Mouse (Mus musculus) C2C12 (cell line): ENCODE results near the gene Tmsb15b1. TPM values are rescaled to one million over a fixed set of nuclear protein-coding genes. Genes with fewer than 3 reads are reported as not detected.

Source experiments
- H3K27me3 ChIP-seq: one replicate; pipeline ENCODE4 v1.6.1; 2011; ENCODE audit not compliant: control insufficient read depth, insufficient read depth, insufficient read length
- H3K36me3 ChIP-seq: one replicate; pipeline ENCODE4 v1.6.1; 2011; ENCODE audit not compliant: control insufficient read depth, insufficient read depth
- H3K4me3 ChIP-seq: one replicate; pipeline ENCODE4 v1.5.1; 2011; ENCODE audit warnings: mild to moderate bottlenecking, control low read depth; ENCODE audit not compliant: poor library complexity, insufficient read depth, severe bottlenecking
- H3K79me2 ChIP-seq: one replicate; pipeline ENCODE4 v1.6.1; 2011; ENCODE audit not compliant: control insufficient read depth, insufficient read depth
- H3K79me3 ChIP-seq: one replicate; pipeline ENCODE4 v1.6.1; 2011; ENCODE audit warnings: low read depth, control low read depth
- H3ac ChIP-seq: one replicate; pipeline ENCODE3; 2011; ENCODE audit warnings: low read depth; ENCODE audit not compliant: control insufficient read depth, insufficient read length
- CEBPB ChIP-seq: IDR thresholded peaks from one replicate; pipeline ENCODE4 v1.6.1; 2011; ENCODE audit warnings: low read depth, mild to moderate bottlenecking, control low read depth, moderate library complexity
- CTCF ChIP-seq: IDR thresholded peaks from one replicate; pipeline ENCODE4 v1.5.1; 2011; ENCODE audit not compliant: control insufficient read depth, insufficient read depth, insufficient read length
- FOSL1 ChIP-seq: IDR thresholded peaks from one replicate; pipeline ENCODE4 v1.8.0; 2011; ENCODE audit warnings: mild to moderate bottlenecking, low read length; ENCODE audit not compliant: poor library complexity, insufficient read depth, severe bottlenecking
- MAX ChIP-seq: IDR thresholded peaks from one replicate; pipeline ENCODE4 v1.6.1; 2011; ENCODE audit warnings: mild to moderate bottlenecking, control low read depth
- MYOD1 ChIP-seq: IDR thresholded peaks from one replicate; pipeline ENCODE4 v1.6.1; 2011; ENCODE audit warnings: low read depth; ENCODE audit not compliant: control insufficient read depth, insufficient read length
- MYOG ChIP-seq: IDR thresholded peaks from one replicate; pipeline ENCODE4 v1.6.1; 2011; ENCODE audit not compliant: control insufficient read depth, insufficient read length; ENCODE audit errors: extremely low read depth
- USF1 ChIP-seq: IDR thresholded peaks from one replicate; pipeline ENCODE4 v1.6.1; 2011; ENCODE audit warnings: low read depth, mild to moderate bottlenecking, control low read depth, moderate library complexity
- polyA plus RNA-seq: library from polyadenylated mRNA; unstranded; fragments of >200 nt; fragmentation: generic; extraction: Trizol; gene quantifications from one replicate; pipeline ENCODE4 v1.2.1, GENCODE M21; 2012; ENCODE audit warnings: missing spikeins

Tmsb15b1 gene
- polyA plus RNA-seq, 1 experiment, result not detected

DNA sequence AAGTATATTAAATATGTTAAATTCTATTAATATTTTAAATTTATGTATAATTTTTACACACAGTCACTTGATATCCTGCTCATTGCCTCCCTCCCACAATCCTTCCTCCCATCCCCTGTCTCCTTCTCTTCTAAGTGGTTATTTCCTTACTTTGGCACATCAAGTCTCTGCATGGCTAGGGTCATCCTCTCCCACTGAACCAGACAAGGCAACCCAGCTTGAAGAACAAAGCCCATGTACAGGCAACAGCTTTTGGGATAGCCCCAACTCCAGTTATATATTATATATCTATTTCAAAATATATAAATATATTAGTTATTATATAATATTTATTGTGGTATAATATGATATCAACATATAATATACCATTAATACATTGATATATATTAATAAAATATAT, 50.8 kb downstream of the Tmsb15b1 start:
- TF ChIP-seq USF1, result no peak
- no peak for TF ChIP-seq MYOD1
- no peak for TF ChIP-seq FOSL1
- TF ChIP-seq MAX, result no peak
- no peak for TF ChIP-seq CEBPB
- no peak for TF ChIP-seq MYOG
- no peak for TF ChIP-seq CTCF
- Histone ChIP-seq H3K4me3 (no peak overlapping the region), H3ac (no peak overlapping the region), H3K36me3 (no peaks in the 10 kb centered on the region), H3K79me3 (no peaks in the 10 kb centered on the region), H3K27me3 (no peaks in the 10 kb centered on the region), H3K79me2 (no peaks in the 10 kb centered on the region)

Other genes starting within 250 kb of the Tmsb15b1 start
- gene Morf4l2, start 233.2 kb downstream of the Tmsb15b1 start, polyA plus RNA-seq, result 225 TPM
- gene Glra4, start 196.7 kb downstream of the Tmsb15b1 start, polyA plus RNA-seq, result not detected
- gene Plp1, start 154.2 kb downstream of the Tmsb15b1 start, polyA plus RNA-seq, result 0.04 TPM
- not detected for gene Rab9b, start 108.1 kb downstream of the Tmsb15b1 start, polyA plus RNA-seq
- not detected for gene H2bfm, start 49.5 kb downstream of the Tmsb15b1 start, polyA plus RNA-seq
- gene Tmsb15b2, start 1.4 kb downstream of the Tmsb15b1 start, polyA plus RNA-seq, result not detected
- 0.07 TPM for gene Tmsb15l, start within 50 bp of the Tmsb15b1 start, polyA plus RNA-seq
- 0.04 TPM for gene Zcchc18, start 16.3 kb upstream of the Tmsb15b1 start, polyA plus RNA-seq
- 1.6 TPM for gene Slc25a53, start 61.4 kb upstream of the Tmsb15b1 start, polyA plus RNA-seq
- 0.97 TPM for gene Fam199x, start 72.7 kb upstream of the Tmsb15b1 start, polyA plus RNA-seq
- 0.15 TPM for gene Esx1, start 145.2 kb upstream of the Tmsb15b1 start, polyA plus RNA-seq